Mouse (Mus musculus): ENCODE data around the gene Lce1h.

- TF ChIP-seq CTCF (IDR thresholded peaks at IDR 0.05; ENCODE audit: borderline replicate concordance, extremely low read depth, insufficient read depth, insufficient read length) (peak; percentile 30; the same call in 1 of the 2 replicates), POLR2A (IDR thresholded peaks at IDR 0.05; ENCODE audit: borderline replicate concordance, extremely low read depth, insufficient read depth, insufficient read length, poor library complexity, severe bottlenecking) (no peak)
These were observed 6.7 kb upstream of the Lce1h start for GRCm38 (mm10) chr3:92771573-92771972.

Measured in brain, embryonic 14.5 days (tissue).